Mouse (Mus musculus): ENCODE measurements around the gene Btbd35f6.
"Not testable (repeated sequence)": the region's sequence is repeated elsewhere in the genome, so short reads cannot be mapped to it uniquely, and the experiment has no call there.

The Btbd35f6 gene
- long read RNA-seq, experiment 1 = 0 reads
- long read RNA-seq, experiment 2 = 0 reads

- intact Hi-C loops (cut with DNase I) = not testable (repeated sequence)
These were observed at the start of gene Btbd35f6 for GRCm38 (mm10) chrX:33956440-33956839. Gene Btbd35f6, minus strand, starts transcription at chrX:33956540.

GRCm38 (mm10) chrX:33986716-33987115, 30.4 kb upstream of the Btbd35f6 start, which contains the start of gene Gm21870:
Gene Gm21870, minus strand, starts transcription at chrX:33986816.
- intact Hi-C loops (cut with DNase I) = not testable (repeated sequence)

GRCm38 (mm10) chrX:33930216-33930615, 26.1 kb downstream of the Btbd35f6 start:
- intact Hi-C loops (cut with DNase I) = not testable (repeated sequence)

GRCm38 (mm10) chrX:33928225-33928624, 28.1 kb downstream of the Btbd35f6 start:
- intact Hi-C loops (cut with DNase I) = not testable (repeated sequence)

- intact Hi-C loops (cut with DNase I) = not testable (repeated sequence)
These were observed 30.0 kb downstream of the Btbd35f6 start for GRCm38 (mm10) chrX:33926344-33926743.

- intact Hi-C loops (cut with DNase I) = not testable (repeated sequence)
These were observed 30.9 kb downstream of the Btbd35f6 start for GRCm38 (mm10) chrX:33925420-33925819.

All from adrenal gland (tissue).